Mouse (Mus musculus) forebrain, postnatal 0 days (tissue): ENCODE results near the gene Defb30. TPM values are rescaled to one million over a fixed set of nuclear protein-coding genes. Genes with fewer than 3 reads are reported as not detected.

Experiments used
- ATAC-seq: fragments of 200-750 bp; cut with Nextera tagmentation; 2 replicates; pipeline ENCODE4 v1.8.0; 2017; ENCODE audit warnings: mild to moderate bottlenecking, moderate library complexity
- DNase-seq: peaks from one replicate; pipeline ENCODE4 v3.0.0-alpha.2; 2015
- H3K27ac ChIP-seq: fragments of 300-500 bp; sonication (generic); 2 replicates; pipeline ENCODE4 v1.5.1; 2014; ENCODE audit warnings: low read depth, mild to moderate bottlenecking, antibody characterized with exemption, low read length, moderate library complexity, mixed read lengths
- H3K27me3 ChIP-seq: fragments of 300-500 bp; sonication (generic); 2 replicates; pipeline ENCODE4 v1.6.1; 2014; ENCODE audit warnings: mild to moderate bottlenecking, low read length, mixed read lengths; ENCODE audit not compliant: insufficient read depth
- H3K36me3 ChIP-seq: fragments of 300-500 bp; sonication (generic); 2 replicates; pipeline ENCODE4 v1.6.1; 2014; ENCODE audit warnings: mild to moderate bottlenecking, moderate library complexity; ENCODE audit not compliant: insufficient read depth
- H3K4me1 ChIP-seq: fragments of 300-500 bp; sonication (generic); 2 replicates; pipeline ENCODE4 v1.6.1; 2014; ENCODE audit warnings: antibody characterized with exemption; ENCODE audit not compliant: insufficient read depth
- H3K4me2 ChIP-seq: fragments of 300-500 bp; sonication (generic); 2 replicates; pipeline ENCODE4 v1.6.1; 2014; ENCODE audit warnings: low read depth, mild to moderate bottlenecking, moderate library complexity
- H3K4me3 ChIP-seq: fragments of 300-500 bp; sonication (generic); 2 replicates; pipeline ENCODE4 v1.5.1; 2014; ENCODE audit warnings: low read depth, low read length, mixed read lengths
- H3K9ac ChIP-seq: fragments of 300-500 bp; sonication (generic); 2 replicates; pipeline ENCODE4 v1.6.1; 2014; ENCODE audit warnings: mild to moderate bottlenecking
- H3K9me3 ChIP-seq: fragments of 300-500 bp; sonication (generic); 2 replicates; pipeline ENCODE4 v1.6.1; 2016; ENCODE audit warnings: low read length
- CTCF ChIP-seq: sonication (generic); IDR thresholded peaks from 2 replicates; pipeline ENCODE4 v1.5.1; 2016; ENCODE audit warnings: antibody characterized with exemption, control low read depth, low read depth
- WGBS: fragments of 180-500 bp; shearing (Covaris S2); extraction: QIAGEN DNeasy Blood & Tissue Kit; methylation state at CpG from one replicate; pipeline ENCODE4 v1.1.7; 2014; 5-methylcytosine and 5-hydroxymethylcytosine counted together
- polyA plus RNA-seq: library from polyadenylated mRNA; unstranded; fragments of >200 nt; fragmentation: Nextera tagmentation; extraction: Ambion mirVana; gene quantifications from 2 replicates; pipeline ENCODE4 v1.2.1, GENCODE M21; 2015
- total RNA-seq: library from RNA; depleted of rRNA; stranded (reverse); fragments of >200 nt; gene quantifications from 2 replicates; pipeline ENCODE4 v1.2.3, GENCODE M21; 2014; rRNA removed

Gene Defb30
- total and polyA plus RNA-seq, 2 experiments from 2014 or later, result not detected

- WGBS, result 86% methylated on average over 4 of the region's 4 CpGs
- Histone ChIP-seq H3K4me1 (no peaks in the 10 kb centered on the region), H3K27me3 (no peaks in the 10 kb centered on the region), H3K9ac (no peak overlapping the region), H3K4me2 (no peak overlapping the region), H3K4me3 (no peak overlapping the region), H3K27ac (no peak overlapping the region), H3K9me3 (no peaks in the 10 kb centered on the region), H3K36me3 (no peaks in the 10 kb centered on the region)
- DNase-seq (no peak), ATAC-seq (no peak)
- no peak for TF ChIP-seq CTCF
Measured at GRCm38 (mm10) chr14:62998977-62999376, 50.8 kb downstream of the Defb30 start.

DNA sequence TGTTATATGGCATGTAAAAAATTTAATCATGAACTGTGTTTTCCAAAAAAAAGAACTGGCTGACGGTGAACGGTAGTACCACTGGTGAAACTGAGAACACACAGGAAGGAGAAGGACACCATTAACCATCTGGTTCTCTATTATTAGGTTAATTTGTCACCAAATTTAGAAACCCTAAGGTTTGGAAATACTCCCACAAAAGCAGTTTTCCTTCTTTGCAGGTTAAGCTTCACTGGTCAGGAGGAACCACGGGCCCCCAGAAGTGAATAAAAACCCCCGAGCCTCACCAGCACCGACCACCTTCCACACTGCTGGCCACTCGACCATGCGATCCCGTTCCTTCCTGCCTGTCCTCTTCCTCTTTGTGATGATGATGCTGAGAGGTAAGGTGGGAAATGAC lies 52.0 kb downstream of the Defb30 start, which contains the start of gene Defb47:
Gene Defb47 (plus strand): TSS at position 301 of the 400 bp plus-strand sequence.
- H3K4me2 ChIP-seq, result no peak within 1 kb of the TSS
- H3K4me1 ChIP-seq, result no peaks in the 10 kb centered on the region
- TF ChIP-seq CTCF, result no peak
- no peak within 1 kb of the TSS for H3K27ac ChIP-seq
- 85% methylated on average over 8 of the region's 8 CpGs for WGBS
- H3K36me3 ChIP-seq, result no peaks in the 10 kb centered on the region
- H3K27me3 ChIP-seq, result no peaks in the 10 kb centered on the region
- H3K4me3 ChIP-seq, result no peak within 1 kb of the TSS
- DNase-seq (no peak), ATAC-seq (no peak)
- no peaks in the 10 kb centered on the region for H3K9me3 ChIP-seq
- H3K9ac ChIP-seq, result no peak within 1 kb of the TSS

- Histone ChIP-seq H3K9ac (no peak overlapping the region), H3K4me2 (no peak overlapping the region), H3K4me3 (no peak overlapping the region), H3K36me3 (no peaks in the 10 kb centered on the region), H3K27me3 (no peaks in the 10 kb centered on the region), H3K9me3 (no peaks in the 10 kb centered on the region), H3K27ac (no peak overlapping the region), H3K4me1 (no peaks in the 10 kb centered on the region)
- TF ChIP-seq CTCF, result no peak
- DNase-seq, result no peak
- WGBS, result 53% methylated on average over 7 of the region's 7 CpGs
- ATAC-seq, result no peak
Measured at GRCm38 (mm10) chr14:62991849-62992510, 57.8 kb downstream of the Defb30 start.

DNA sequence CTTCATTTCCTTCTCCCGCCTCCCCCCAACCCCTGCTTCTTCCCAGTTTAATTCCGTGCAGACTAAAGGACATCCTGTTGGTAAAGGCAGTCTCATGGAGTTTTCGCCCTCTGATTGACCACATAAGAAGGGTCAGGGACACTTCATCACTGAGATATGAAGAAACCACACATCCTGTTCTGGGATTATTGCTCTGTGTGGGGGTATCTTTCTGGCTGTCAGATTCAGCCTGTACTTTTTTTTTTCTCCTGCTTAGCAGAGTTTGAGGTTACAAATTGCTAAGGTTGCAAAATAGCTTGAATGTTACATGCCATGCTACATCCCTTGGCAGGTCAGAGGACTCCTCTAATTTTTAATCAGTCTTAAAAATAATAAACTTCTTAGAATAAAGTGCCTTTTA lies 58.5 kb downstream of the Defb30 start:
- 82% methylated on average over 3 of the region's 3 CpGs for WGBS
- Histone ChIP-seq H3K9ac (no peak overlapping the region), H3K36me3 (no peaks in the 10 kb centered on the region), H3K4me2 (no peak overlapping the region), H3K9me3 (no peaks in the 10 kb centered on the region), H3K4me1 (no peaks in the 10 kb centered on the region), H3K27me3 (no peaks in the 10 kb centered on the region), H3K27ac (no peak overlapping the region), H3K4me3 (no peak overlapping the region)
- DNase-seq, result no peak
- TF ChIP-seq CTCF, result no peak
- no peak for ATAC-seq

GRCm38 (mm10) chr14:62984410-62984809 lies 65.3 kb downstream of the Defb30 start, which contains the start of gene Defb48:
Gene Defb48 (minus strand): TSS chr14:62984510.
- Histone ChIP-seq H3K27ac (no peak within 1 kb of the TSS), H3K4me3 (no peak within 1 kb of the TSS), H3K4me1 (no peaks in the 10 kb centered on the region), H3K27me3 (no peaks in the 10 kb centered on the region), H3K36me3 (no peaks in the 10 kb centered on the region), H3K4me2 (no peak within 1 kb of the TSS), H3K9me3 (no peaks in the 10 kb centered on the region), H3K9ac (no peak within 1 kb of the TSS)
- no peak for DNase-seq
- TF ChIP-seq CTCF, result no peak
- no peak for ATAC-seq
- WGBS, result 82% methylated on average over 1 of the region's 1 CpGs

Other genes starting within 250 kb of the Defb30 start
- gene Wdfy2, start 212.3 kb downstream of the Defb30 start, total RNA-seq, result 14.6 and 18.4 TPM in 2 replicates
- 2.4 and 3.6 TPM in 2 replicates for gene Wdfy2, start 212.3 kb downstream of the Defb30 start, polyA plus RNA-seq
- gene Defb48, start 65.5 kb downstream of the Defb30 start, total RNA-seq, result not detected in 2 replicates
- gene Defb48, start 65.5 kb downstream of the Defb30 start, polyA plus RNA-seq, result not detected in 2 replicates
- gene Defb47, start 51.9 kb downstream of the Defb30 start, total RNA-seq, result not detected in 2 replicates
- gene Defb47, start 51.9 kb downstream of the Defb30 start, polyA plus RNA-seq, result not detected in 2 replicates
- not detected in 2 replicates for gene Defb43, start 38.2 kb downstream of the Defb30 start, total RNA-seq
- gene Defb43, start 38.2 kb downstream of the Defb30 start, polyA plus RNA-seq, result not detected in 2 replicates
- gene Defb42, start 3.0 kb downstream of the Defb30 start, total RNA-seq, result 0.14 TPM in 1 of 2 replicates, not detected in the other
- 0.10 TPM in 1 of 2 replicates, not detected in the other for gene Defb42, start 3.0 kb downstream of the Defb30 start, polyA plus RNA-seq